Mouse (Mus musculus): ENCODE measurements at regions not wholly inside any gene's neighbourhood (a gene's known extent, or its start where the extent isn't known, plus 50 kb on each side); places are given as distances from the start of the nearest gene placed in this dataset.

- Histone ChIP-seq H3K27me3 (no peaks in the 10 kb centered on the region), H3K27ac (no peak overlapping the region)
- 66% methylated on average over 6 of the region's 6 CpGs for WGBS
Measured at GRCm38 (mm10) chr13:107513274-107514146, 491.6 kb upstream of the Kif2a start.

GRCm38 (mm10) chr13:107507336-107507735 is 485.4 kb upstream of the Kif2a start:
- 0 out of 2 replicates have a peak, but pooled peaks cover 4% of the 10 kb centered on the region for H3K4me1 ChIP-seq (replicated peaks)
- no peak overlapping the region for H3K4me2 ChIP-seq
- no peaks in the 10 kb centered on the region for H3K36me3 ChIP-seq
- no peaks in the 10 kb centered on the region for H3K9me3 ChIP-seq (replicated peaks)
- H3K9ac ChIP-seq, result no peak overlapping the region
- no peak overlapping the region for H3K4me3 ChIP-seq
- 25% methylated on average over 3 of the region's 3 CpGs for WGBS
- 0 out of 2 replicates have a peak, but pooled peaks cover 3% of the 10 kb centered on the region for H3K27me3 ChIP-seq
- ATAC-seq (replicated peaks; ENCODE audit: insufficient number of reproducible peaks, insufficient read depth, low FRiP score, low read depth), result no peak
- H3K27ac ChIP-seq, result no peak overlapping the region

More at GRCm38 (mm10) chr13:107513274-107514146, 491.6 kb upstream of the Kif2a start:
- no peaks in the 10 kb centered on the region for H3K9me3 ChIP-seq (replicated peaks)
- no peak overlapping the region for H3K4me3 ChIP-seq
- no peak overlapping the region for H3K4me2 ChIP-seq
- H3K4me1 ChIP-seq (replicated peaks), result no peaks in the 10 kb centered on the region
- no peak for ATAC-seq (replicated peaks; ENCODE audit: insufficient number of reproducible peaks, insufficient read depth, low FRiP score, low read depth)
- H3K9ac ChIP-seq, result no peak overlapping the region
- no peaks in the 10 kb centered on the region for H3K36me3 ChIP-seq

GRCm38 (mm10) chr13:107506832-107507231 is 484.9 kb upstream of the Kif2a start:
- 0 out of 2 replicates have a peak, but pooled peaks cover 3% of the 10 kb centered on the region for H3K27me3 ChIP-seq
- H3K27ac ChIP-seq, result no peak overlapping the region
- no peaks in the 10 kb centered on the region for H3K9me3 ChIP-seq (replicated peaks)
- no peak overlapping the region for H3K9ac ChIP-seq
- 0 out of 2 replicates have a peak, but pooled peaks cover 4% of the 10 kb centered on the region for H3K4me1 ChIP-seq (replicated peaks)
- H3K4me3 ChIP-seq, result no peak overlapping the region
- 63% methylated on average over 4 of the region's 4 CpGs for WGBS
- H3K36me3 ChIP-seq, result no peaks in the 10 kb centered on the region
- no peak overlapping the region for H3K4me2 ChIP-seq
- ATAC-seq (replicated peaks; ENCODE audit: insufficient number of reproducible peaks, insufficient read depth, low FRiP score, low read depth), result no peak

GRCm38 (mm10) chr13:107505318-107505717 is 483.4 kb upstream of the Kif2a start:
- 0 out of 2 replicates have a peak, but pooled peaks cover 4% of the 10 kb centered on the region for H3K4me1 ChIP-seq (replicated peaks)
- ATAC-seq (replicated peaks; ENCODE audit: insufficient number of reproducible peaks, insufficient read depth, low FRiP score, low read depth), result no peak
- no peaks in the 10 kb centered on the region for H3K36me3 ChIP-seq
- 0 out of 2 replicates have a peak, but pooled peaks cover 8% of the 10 kb centered on the region for H3K27me3 ChIP-seq
- H3K9ac ChIP-seq, result no peak overlapping the region
- H3K9me3 ChIP-seq (replicated peaks), result no peaks in the 10 kb centered on the region
- no peak overlapping the region for H3K27ac ChIP-seq
- H3K4me3 ChIP-seq, result no peak overlapping the region
- no peak overlapping the region for H3K4me2 ChIP-seq

- Histone ChIP-seq H3K36me3 (no peaks in the 10 kb centered on the region), H3K4me1 (replicated peaks) (0 out of 2 replicates have a peak, but pooled peaks cover under 1% of the 10 kb centered on the region), H3K9me3 (replicated peaks) (no peaks in the 10 kb centered on the region), H3K27ac (no peak overlapping the region), H3K27me3 (0 out of 2 replicates have a peak, but pooled peaks cover 8% of the 10 kb centered on the region), H3K9ac (no peak overlapping the region), H3K4me3 (no peak overlapping the region), H3K4me2 (no peak overlapping the region)
- no peak for ATAC-seq (replicated peaks; ENCODE audit: insufficient number of reproducible peaks, insufficient read depth, low FRiP score, low read depth)
- 42% methylated on average over 7 of the region's 7 CpGs for WGBS
Measured at GRCm38 (mm10) chr13:107502261-107502660, 480.3 kb upstream of the Kif2a start.

- WGBS, result 81% methylated on average over 12 of the region's 12 CpGs
- H3K9ac ChIP-seq, result no peak overlapping the region
- no peaks in the 10 kb centered on the region for H3K4me1 ChIP-seq (replicated peaks)
- no peaks in the 10 kb centered on the region for H3K36me3 ChIP-seq
- no peak overlapping the region for H3K27ac ChIP-seq
- 0 out of 2 replicates have a peak, but pooled peaks cover 8% of the 10 kb centered on the region for H3K27me3 ChIP-seq
- no peaks in the 10 kb centered on the region for H3K9me3 ChIP-seq (replicated peaks)
- no peak for ATAC-seq (replicated peaks; ENCODE audit: insufficient number of reproducible peaks, insufficient read depth, low FRiP score, low read depth)
- no peak overlapping the region for H3K4me2 ChIP-seq
- H3K4me3 ChIP-seq, result no peak overlapping the region
Measured at GRCm38 (mm10) chr13:107500776-107501489, 479.0 kb upstream of the Kif2a start.

GRCm38 (mm10) chr13:107499296-107499695 is 477.4 kb upstream of the Kif2a start:
- ATAC-seq (replicated peaks; ENCODE audit: insufficient number of reproducible peaks, insufficient read depth, low FRiP score, low read depth), result no peak
- Histone ChIP-seq H3K4me3 (no peak overlapping the region), H3K9ac (no peak overlapping the region), H3K4me1 (replicated peaks) (no peaks in the 10 kb centered on the region; the same call in 1 of the 2 replicates), H3K9me3 (replicated peaks) (no peaks in the 10 kb centered on the region), H3K27ac (no peak overlapping the region), H3K36me3 (no peaks in the 10 kb centered on the region), H3K4me2 (no peak overlapping the region), H3K27me3 (0 out of 2 replicates have a peak, but pooled peaks cover 8% of the 10 kb centered on the region)
- 61% methylated on average over 4 of the region's 4 CpGs for WGBS

- H3K4me3 ChIP-seq, result no peak overlapping the region
Measured at GRCm38 (mm10) chr13:107495161-107495732, 473.3 kb upstream of the Kif2a start.

GRCm38 (mm10) chr13:107493765-107494164 is 471.8 kb upstream of the Kif2a start:
- no peaks in the 10 kb centered on the region; the same call in 1 of the 2 replicates for H3K4me1 ChIP-seq (replicated peaks)
- no peak overlapping the region for H3K4me3 ChIP-seq
- no peak overlapping the region for H3K27ac ChIP-seq
- 68% methylated on average over 13 of the region's 13 CpGs for WGBS
- no peak overlapping the region for H3K9ac ChIP-seq
- no peak for ATAC-seq (replicated peaks; ENCODE audit: insufficient number of reproducible peaks, insufficient read depth, low FRiP score, low read depth)
- no peaks in the 10 kb centered on the region for H3K27me3 ChIP-seq
- H3K4me2 ChIP-seq, result no peak overlapping the region
- H3K9me3 ChIP-seq (replicated peaks), result no peaks in the 10 kb centered on the region
- H3K36me3 ChIP-seq, result no peaks in the 10 kb centered on the region

More at GRCm38 (mm10) chr13:107495161-107495732, 473.3 kb upstream of the Kif2a start:
- Histone ChIP-seq H3K27me3 (no peaks in the 10 kb centered on the region), H3K4me2 (no peak overlapping the region), H3K36me3 (no peaks in the 10 kb centered on the region), H3K4me1 (replicated peaks) (no peaks in the 10 kb centered on the region; the same call in 1 of the 2 replicates), H3K9me3 (replicated peaks) (no peaks in the 10 kb centered on the region), H3K9ac (no peak overlapping the region), H3K27ac (no peak overlapping the region)
- ATAC-seq (replicated peaks; ENCODE audit: insufficient number of reproducible peaks, insufficient read depth, low FRiP score, low read depth), result no peak
- WGBS, result 44% methylated on average over 6 of the region's 6 CpGs

- Histone ChIP-seq H3K9ac (no peak overlapping the region), H3K36me3 (no peaks in the 10 kb centered on the region), H3K27me3 (no peaks in the 10 kb centered on the region), H3K27ac (no peak overlapping the region), H3K4me3 (no peak overlapping the region), H3K4me1 (replicated peaks) (no peaks in the 10 kb centered on the region; the same call in 1 of the 2 replicates), H3K9me3 (replicated peaks) (no peaks in the 10 kb centered on the region), H3K4me2 (no peak overlapping the region)
- 78% methylated on average over 4 of the region's 4 CpGs for WGBS
- ATAC-seq (replicated peaks; ENCODE audit: insufficient number of reproducible peaks, insufficient read depth, low FRiP score, low read depth), result no peak
Measured at GRCm38 (mm10) chr13:107492448-107492847, 470.5 kb upstream of the Kif2a start.

- Histone ChIP-seq H3K4me3 (no peak overlapping the region), H3K9me3 (replicated peaks) (no peaks in the 10 kb centered on the region), H3K27me3 (no peaks in the 10 kb centered on the region), H3K4me1 (replicated peaks) (no peaks in the 10 kb centered on the region; the same call in 1 of the 2 replicates), H3K27ac (no peak overlapping the region), H3K36me3 (no peaks in the 10 kb centered on the region), H3K4me2 (no peak overlapping the region), H3K9ac (no peak overlapping the region)
- WGBS, result 68% methylated on average over 7 of the region's 7 CpGs
- ATAC-seq (replicated peaks; ENCODE audit: insufficient number of reproducible peaks, insufficient read depth, low FRiP score, low read depth), result no peak
Measured at GRCm38 (mm10) chr13:107491423-107491822, 469.5 kb upstream of the Kif2a start.
